In the genomic region with DNA sequence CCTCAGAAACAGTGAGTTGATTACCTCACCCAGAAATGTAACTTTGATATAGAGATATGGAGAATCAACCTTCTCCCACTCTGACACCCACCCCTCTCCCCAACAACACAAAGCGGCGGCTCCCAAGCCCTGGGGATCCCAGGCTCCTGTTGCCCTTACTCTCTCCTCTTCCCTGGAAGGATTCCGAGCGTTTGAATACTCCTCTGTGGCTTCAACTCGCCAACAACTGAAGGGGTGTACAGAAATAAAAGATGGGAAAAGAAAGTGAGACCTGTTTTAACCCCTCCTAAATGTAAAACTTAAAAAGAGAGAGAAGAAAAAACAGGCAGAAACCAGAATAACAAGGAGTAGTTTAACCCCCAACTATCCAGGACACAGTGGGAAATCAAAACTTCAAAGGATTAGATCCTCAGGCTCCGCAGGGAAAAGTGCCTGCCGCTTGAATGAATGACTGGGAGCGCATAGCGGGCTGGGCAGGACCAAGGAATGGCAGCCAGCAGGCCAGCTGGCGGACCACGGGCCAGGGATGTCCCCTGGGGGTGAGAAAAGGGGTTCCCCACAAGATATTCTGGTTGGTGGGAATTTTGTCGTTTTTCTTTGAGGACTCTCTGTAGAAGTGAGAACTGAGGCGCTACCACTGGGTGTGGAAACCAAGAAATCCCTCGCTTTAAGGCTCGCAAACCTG, we compare ENCODE assay signal across 8 mouse cellular contexts. TPM values are rescaled to one million over a fixed set of nuclear protein-coding genes. Genes with fewer than 3 reads are reported as not detected.
DNase-seq lines count a peak whose midpoint lies in the region; ATAC-seq and TF ChIP-seq lines count a peak whose summit lies in the region.

No protein-coding gene starts in this region.

- DNase-seq in lung, adult 2 months = peak; percentile 57
- DNase-seq in lung, postnatal 25 days (ENCODE audit: low spot score) = no peak
- peak; percentile 36 to 41 for DNase-seq in cerebellum, adult 2 months
- peak; percentile 10 to 28 for DNase-seq in frontal cortex, postnatal 14 days (ENCODE audit: low spot score in 2 of 2)
- no peak for DNase-seq in spleen, adult 12 weeks (ENCODE audit: low spot score)

- no peak for ATAC-seq in kidney, embryonic 14.5 days (ENCODE audit: low FRiP score, low TSS enrichment)
- no peak for ATAC-seq in liver, embryonic 16.5 days (ENCODE audit: low read depth)
- ATAC-seq in neural tube, embryonic 15.5 days (ENCODE audit: low FRiP score) = no peak

- no peak for TF ChIP-seq POLR2A in lung, adult 2 months (IDR thresholded peaks at IDR 0.05; ENCODE audit: borderline replicate concordance, extremely low read depth, low read depth, low read length)
- no peak for TF ChIP-seq POLR2A in cerebellum, adult 2 months (IDR thresholded peaks at IDR 0.05; ENCODE audit: borderline replicate concordance, insufficient read depth, low read length)

- no peaks in the 10 kb centered on the region for H3K36me3 ChIP-seq in kidney, embryonic 14.5 days (ENCODE audit: control insufficient read depth, insufficient read depth, low read length)
- no peaks in the 10 kb centered on the region for H3K36me3 ChIP-seq in liver, embryonic 16.5 days (ENCODE audit: control insufficient read depth, insufficient read depth)
- H3K36me3 ChIP-seq in neural tube, embryonic 15.5 days = no peaks in the 10 kb centered on the region

- TF ChIP-seq CTCF in lung, adult 2 months (IDR thresholded peaks at IDR 0.05; ENCODE audit: insufficient read depth, low read length) = no peak
- TF ChIP-seq CTCF in cerebellum, adult 2 months (IDR thresholded peaks at IDR 0.05; ENCODE audit: borderline replicate concordance, insufficient read depth, low read depth, low read length) = no peak

- peak overlapping the region; percentile 73 for H3K9ac ChIP-seq in kidney, embryonic 14.5 days (ENCODE audit: low read depth, low read length)
- peak overlapping the region; percentile 8; the same call in 1 of the 2 replicates for H3K9ac ChIP-seq in liver, embryonic 16.5 days (ENCODE audit: low read depth, low read length)
- peak overlapping the region; percentile 64 for H3K9ac ChIP-seq in neural tube, embryonic 15.5 days (replicated peaks)

- H3K9me3 ChIP-seq in kidney, embryonic 14.5 days (ENCODE audit: control insufficient read depth, low read length) = no peaks in the 10 kb centered on the region
- H3K9me3 ChIP-seq in liver, embryonic 16.5 days (replicated peaks; ENCODE audit: control insufficient read depth, low read length) = no peaks in the 10 kb centered on the region
- no peaks in the 10 kb centered on the region for H3K9me3 ChIP-seq in neural tube, embryonic 15.5 days (replicated peaks)

- 1% methylated on average over 15 of the region's 15 CpGs for WGBS in lung, adult 2 months
- under 1% methylated on average over 15 of the region's 15 CpGs for WGBS in cerebellum, adult 2 months
- WGBS in kidney, embryonic 14.5 days = under 1% methylated on average over 15 of the region's 15 CpGs
- whole genome bisulfite sequencing in liver, embryonic 16.5 days (ENCODE audit: insufficient replicate concordance) = 3% methylated on average over 15 of the region's 15 CpGs
- 1% methylated on average over 15 of the region's 15 CpGs for WGBS in neural tube, embryonic 15.5 days

- peak overlapping the region; percentile 88 for H3K4me2 ChIP-seq in kidney, embryonic 14.5 days (replicated peaks; ENCODE audit: low read depth, low read length)
- peak overlapping the region; percentile 27 for H3K4me2 ChIP-seq in liver, embryonic 16.5 days (ENCODE audit: low read depth, low read length)
- H3K4me2 ChIP-seq in neural tube, embryonic 15.5 days = peak overlapping the region; percentile 83

- H3K27me3 ChIP-seq in cerebellum, adult 2 months (ENCODE audit: control insufficient read depth, insufficient read depth, low read length) = no peaks in the 10 kb centered on the region
- no peaks in the 10 kb centered on the region for H3K27me3 ChIP-seq in kidney, embryonic 14.5 days (ENCODE audit: control insufficient read depth, insufficient read depth, low read length)
- H3K27me3 ChIP-seq in liver, embryonic 16.5 days (ENCODE audit: control insufficient read depth, insufficient read depth, low read depth, low read length) = peaks cover 25% of the 10 kb centered on the region
- no peaks in the 10 kb centered on the region for H3K27me3 ChIP-seq in neural tube, embryonic 15.5 days (replicated peaks)

- H3K4me3 ChIP-seq in lung, adult 2 months (replicated peaks; ENCODE audit: extremely low read depth, low read depth, low read length) = peak overlapping the region; percentile 88
- peak overlapping the region; percentile 92 for H3K4me3 ChIP-seq in cerebellum, adult 2 months (replicated peaks; ENCODE audit: insufficient read depth, low read depth, low read length)
- H3K4me3 ChIP-seq in kidney, embryonic 14.5 days (ENCODE audit: low read length) = peak overlapping the region; percentile 74
- H3K4me3 ChIP-seq in liver, embryonic 16.5 days (ENCODE audit: low read depth, low read length) = peak overlapping the region; percentile 60
- H3K4me3 ChIP-seq in neural tube, embryonic 15.5 days (replicated peaks) = peak overlapping the region; percentile 67

- H3K27ac ChIP-seq in cerebellum, adult 2 months (ENCODE audit: insufficient read depth, low read length) = no peak overlapping the region
- peak overlapping the region; percentile 4; the same call in 1 of the 2 replicates for H3K27ac ChIP-seq in kidney, embryonic 14.5 days (ENCODE audit: low read depth, low read length)
- peak overlapping the region; percentile 15; the same call in 1 of the 2 replicates for H3K27ac ChIP-seq in liver, embryonic 16.5 days (ENCODE audit: low read length)
- peak overlapping the region; percentile 84 for H3K27ac ChIP-seq in neural tube, embryonic 15.5 days (replicated peaks)

- peaks cover 2% of the 10 kb centered on the region; the same call in 1 of the 2 replicates for H3K4me1 ChIP-seq in lung, adult 2 months (ENCODE audit: control insufficient read depth, insufficient read depth, low read length)
- 0 out of 2 replicates have a peak, but pooled peaks cover 2% of the 10 kb centered on the region for H3K4me1 ChIP-seq in cerebellum, adult 2 months (ENCODE audit: control insufficient read depth, insufficient read depth, low read length)
- H3K4me1 ChIP-seq in kidney, embryonic 14.5 days (ENCODE audit: control insufficient read depth, insufficient read depth, low read length) = no peaks in the 10 kb centered on the region
- no peaks in the 10 kb centered on the region for H3K4me1 ChIP-seq in liver, embryonic 16.5 days (ENCODE audit: control insufficient read depth, low read depth, low read length)
- peaks cover 35% of the 10 kb centered on the region for H3K4me1 ChIP-seq in neural tube, embryonic 15.5 days

RNA-seq across cellular contexts. Expression of a gene that starts 2.6 kb away (rescaled TPM):
- polyA plus RNA-seq in lung, adult 2 months (2012; rRNA removed) = 81.9 and 82.2 TPM in 2 replicates
- polyA plus RNA-seq in cerebellum, adult 2 months (2012; rRNA removed) = 23.4 and 25.2 TPM in 2 replicates
- polyA plus RNA-seq in kidney, embryonic 14.5 days (2014; fragmentation: Nextera tagmentation; extraction: Ambion mirVana) = 101 and 106 TPM in 2 replicates
- polyA plus RNA-seq in liver, embryonic 16.5 days (2015; fragmentation: Nextera tagmentation; extraction: Ambion mirVana) = 8.6 and 9.8 TPM in 2 replicates
- 38.9 and 40.0 TPM in 2 replicates for polyA plus RNA-seq in neural tube, embryonic 15.5 days (2015; fragmentation: Nextera tagmentation; extraction: Ambion mirVana)

Comparison
In these comparisons a context has a peak if more than half of its experiments do, and no peak if none do; other contexts are left out.
1. DNase-seq: peak in lung, adult 2 months (single experiment), cerebellum, adult 2 months (2 of 2) and frontal cortex, postnatal 14 days (2 of 2); none in lung, postnatal 25 days (single experiment) and spleen, adult 12 weeks (single experiment).
2. H3K4me2 ChIP-seq: peak in every context shown above with its lines; median percentile 88 in kidney, embryonic 14.5 days; 83 in neural tube, embryonic 15.5 days; 27 in liver, embryonic 16.5 days.
3. H3K9ac ChIP-seq: peak in every context shown above with its lines; median percentile 73 in kidney, embryonic 14.5 days; 64 in neural tube, embryonic 15.5 days; 8 in liver, embryonic 16.5 days.
4. Peak in every context shown above with its lines, with median percentiles within 50 percentile points of each other: H3K4me3 ChIP-seq.